Mouse (Mus musculus) gastrocnemius, postnatal 25 days (tissue): ENCODE data around the gene Klhl29. TPM values are rescaled to one million over a fixed set of nuclear protein-coding genes. Genes with fewer than 3 reads are reported as not detected.

Experiments
- DNase-seq: peaks from one replicate; pipeline ENCODE4 v3.0.0; 2022
- total RNA-seq, 2 experiments: library from RNA; stranded (reverse); gene quantifications; 1 replicate in 1 of 2; 2 replicates in 1 of 2; pipeline ENCODE4 v1.2.3; 2021

Klhl29 gene
- total RNA-seq, 2 experiments from 2014 or later: 1.5 to 3.4 TPM

DNA sequence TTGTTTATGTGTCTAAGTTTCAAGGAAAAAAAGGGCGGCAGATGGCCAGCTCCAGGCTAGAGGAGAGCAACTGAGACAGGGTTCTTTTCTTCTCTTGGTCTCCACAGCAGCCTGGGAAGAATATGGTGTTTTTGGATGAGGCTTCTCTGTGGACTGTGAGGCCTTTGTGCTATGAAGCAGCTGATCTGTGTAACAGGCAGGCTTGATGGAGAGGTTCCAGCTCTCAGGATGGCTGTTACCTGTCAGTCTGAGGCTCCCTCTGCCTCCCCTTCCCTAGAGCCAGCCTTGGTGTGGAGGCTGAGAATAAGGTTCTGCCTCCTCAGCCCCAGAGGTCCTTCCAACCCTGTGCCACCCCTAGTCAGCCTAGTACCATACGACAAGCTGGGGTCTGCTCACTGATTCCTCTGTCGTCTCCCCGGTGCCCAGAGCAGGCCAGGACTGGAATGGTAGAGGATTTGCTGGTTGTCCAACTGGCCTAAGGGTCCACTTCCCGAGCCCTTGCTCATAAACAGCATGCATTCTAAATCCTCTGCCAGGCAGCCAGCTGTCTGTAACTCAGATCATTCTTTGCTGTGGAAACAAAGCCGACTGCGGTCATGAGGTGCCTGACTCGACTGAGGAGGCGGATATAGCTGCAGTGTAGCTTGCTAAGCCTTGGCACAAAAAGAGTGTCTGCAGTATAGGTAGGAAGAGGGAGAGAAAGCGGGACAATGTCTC, 122.0 kb downstream of the Klhl29 start:
- no peak for DNase-seq

DNA sequence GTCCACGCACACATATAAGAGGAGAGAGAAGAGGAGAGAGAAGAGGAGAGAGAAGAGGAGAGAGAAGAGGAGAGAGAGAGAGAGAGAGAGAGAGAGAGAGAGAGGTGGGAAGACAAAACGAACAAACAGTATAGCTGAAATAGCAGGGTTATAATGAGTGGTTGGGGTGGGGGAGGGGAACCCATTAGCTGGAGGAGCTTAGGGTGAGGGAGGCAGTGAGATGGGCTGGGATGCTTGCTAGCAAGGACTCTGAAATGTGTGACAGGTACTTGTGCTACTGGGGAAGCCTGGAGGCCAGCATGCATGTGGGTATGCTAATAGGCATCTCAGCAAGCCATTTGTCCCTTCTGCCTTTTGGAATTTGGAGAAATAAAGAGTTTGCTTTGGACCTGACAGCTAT, 122.9 kb downstream of the Klhl29 start:
- DNase-seq: no peak

GRCm38 (mm10) chr12:5250042-5250441, 125.4 kb downstream of the Klhl29 start:
- DNase-seq: no peak

GRCm38 (mm10) chr12:5249068-5249467, 126.4 kb downstream of the Klhl29 start:
- no peak for DNase-seq

GRCm38 (mm10) chr12:5247505-5247904, 128.0 kb downstream of the Klhl29 start:
- DNase-seq: no peak

DNA sequence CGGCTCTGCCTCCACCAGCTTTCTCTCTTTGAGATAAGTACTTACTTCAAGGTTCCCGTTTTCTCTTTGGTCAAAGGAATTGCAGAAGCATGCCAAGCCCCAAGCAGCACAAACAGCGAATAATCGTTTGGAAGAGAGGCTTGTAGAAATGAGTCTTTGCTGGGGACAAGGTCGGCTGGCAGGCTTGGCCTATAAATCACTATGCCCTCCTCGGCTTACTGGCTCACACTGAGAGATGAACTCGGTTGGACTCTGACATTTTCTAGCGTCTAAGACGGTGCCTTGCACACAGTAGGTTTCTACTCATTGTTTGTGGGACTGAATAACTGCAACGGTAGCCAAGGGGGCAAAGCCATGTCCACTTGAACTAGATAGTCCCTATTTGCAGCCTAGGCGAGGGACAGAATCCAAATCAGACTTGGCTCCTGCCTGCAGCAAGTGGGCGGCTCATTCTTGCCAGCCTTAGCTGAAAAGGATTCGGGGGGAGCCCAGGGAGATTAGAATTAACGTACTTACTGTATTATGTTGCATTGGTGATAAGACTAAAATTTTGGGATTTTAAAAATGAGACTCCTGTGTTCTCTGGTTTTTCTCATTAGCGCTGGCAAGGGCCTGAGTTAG, 128.7 kb downstream of the Klhl29 start:
- no peak for DNase-seq

GRCm38 (mm10) chr12:5246193-5246621, 129.3 kb downstream of the Klhl29 start:
- DNase-seq: peak; percentile 45

DNA sequence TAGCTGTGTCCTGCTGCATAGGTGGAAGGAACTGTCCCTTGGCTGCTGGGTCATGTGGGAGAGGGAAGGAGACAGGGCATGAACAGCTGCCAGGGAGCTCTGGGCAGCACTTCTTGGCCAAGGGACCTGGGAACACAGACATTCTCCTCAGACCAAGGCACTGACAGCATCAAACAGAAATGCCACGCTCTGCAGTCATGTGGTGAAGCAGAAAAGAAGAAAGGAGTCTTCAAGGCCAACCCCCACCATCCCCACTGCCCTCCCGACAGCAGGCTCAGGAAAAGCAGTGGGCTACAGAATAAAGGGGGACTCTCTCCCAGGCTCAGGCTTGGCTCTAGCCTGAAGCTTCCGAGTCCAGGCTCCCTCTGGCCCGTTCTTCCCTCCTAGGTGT, 130.3 kb downstream of the Klhl29 start:
- DNase-seq: peak; percentile 79

DNA sequence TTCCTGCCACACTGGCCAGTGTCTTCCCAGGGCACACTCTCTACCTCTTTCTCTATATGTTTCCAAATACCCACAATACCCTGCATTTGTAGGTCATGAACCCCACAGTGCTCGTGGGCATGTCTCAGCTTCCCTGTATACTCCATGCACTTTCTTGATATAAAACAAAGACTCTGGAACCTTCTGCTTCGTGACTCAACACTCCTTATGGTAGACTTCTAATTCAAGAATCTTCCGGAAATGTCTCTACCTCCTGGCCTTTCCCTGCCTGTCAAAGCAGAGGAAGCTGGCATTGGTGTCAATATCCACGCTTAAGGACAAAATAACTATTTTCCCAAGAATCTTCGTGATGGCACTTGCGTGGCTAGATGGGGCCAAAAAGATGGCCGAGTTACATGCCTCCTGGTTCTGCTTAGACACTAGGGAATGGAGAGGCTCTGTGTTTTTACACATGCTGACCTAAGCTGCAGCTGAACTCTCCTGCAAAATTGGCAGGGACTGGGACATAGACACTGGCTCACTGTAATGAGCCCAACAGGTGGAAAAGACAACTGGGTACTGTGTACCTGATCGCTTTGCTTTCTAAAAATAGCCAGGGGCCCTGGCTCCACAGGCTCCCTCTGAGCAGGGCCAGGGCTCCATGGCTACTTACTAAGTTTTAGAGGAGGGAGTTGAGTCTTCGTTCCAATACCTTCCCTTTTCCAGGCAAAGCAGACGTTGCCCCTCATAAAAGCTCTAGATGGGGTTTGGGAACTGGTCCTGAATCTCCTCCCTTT, 130.9 kb downstream of the Klhl29 start:
- peak; percentile 62 for DNase-seq

DNA sequence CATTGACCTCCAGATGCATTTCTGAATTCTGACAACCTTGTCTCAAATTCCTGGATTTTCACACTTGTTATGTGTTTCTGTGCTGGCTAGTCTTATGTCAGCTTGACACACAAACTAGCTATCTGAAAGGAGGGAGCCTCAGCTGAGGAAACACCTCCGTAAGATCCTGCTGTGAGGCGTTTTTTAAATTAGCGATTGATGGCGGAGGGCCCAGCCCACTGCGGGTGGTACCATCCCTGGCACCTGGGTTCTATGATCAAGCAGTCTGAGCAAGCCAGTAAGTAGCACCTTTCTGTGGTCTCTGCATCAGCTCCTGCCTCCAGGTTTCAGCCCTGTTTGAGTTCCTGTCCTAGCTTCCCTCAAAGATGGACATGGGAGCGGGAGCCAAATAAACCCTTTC, 131.6 kb downstream of the Klhl29 start:
- DNase-seq: no peak

DNA sequence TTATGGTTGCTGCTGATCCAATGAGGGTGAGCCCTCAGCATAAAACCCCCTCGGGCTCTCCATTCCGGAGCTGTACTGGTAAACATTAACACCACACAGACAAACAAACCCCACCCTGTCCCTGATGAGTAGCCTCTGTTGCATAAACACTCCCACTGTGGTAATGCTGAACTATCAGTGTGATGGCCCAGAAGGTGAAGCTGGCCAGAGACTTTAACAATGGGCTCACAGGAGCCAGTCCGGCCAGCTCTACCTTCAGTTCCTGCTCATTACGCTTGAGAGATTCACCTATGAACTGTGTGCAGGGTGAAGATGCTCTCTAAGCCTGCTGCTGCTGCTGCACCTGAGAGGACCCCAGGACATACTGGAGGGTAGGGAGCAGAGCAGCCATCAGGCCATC, 132.0 kb downstream of the Klhl29 start:
- no peak for DNase-seq

DNA sequence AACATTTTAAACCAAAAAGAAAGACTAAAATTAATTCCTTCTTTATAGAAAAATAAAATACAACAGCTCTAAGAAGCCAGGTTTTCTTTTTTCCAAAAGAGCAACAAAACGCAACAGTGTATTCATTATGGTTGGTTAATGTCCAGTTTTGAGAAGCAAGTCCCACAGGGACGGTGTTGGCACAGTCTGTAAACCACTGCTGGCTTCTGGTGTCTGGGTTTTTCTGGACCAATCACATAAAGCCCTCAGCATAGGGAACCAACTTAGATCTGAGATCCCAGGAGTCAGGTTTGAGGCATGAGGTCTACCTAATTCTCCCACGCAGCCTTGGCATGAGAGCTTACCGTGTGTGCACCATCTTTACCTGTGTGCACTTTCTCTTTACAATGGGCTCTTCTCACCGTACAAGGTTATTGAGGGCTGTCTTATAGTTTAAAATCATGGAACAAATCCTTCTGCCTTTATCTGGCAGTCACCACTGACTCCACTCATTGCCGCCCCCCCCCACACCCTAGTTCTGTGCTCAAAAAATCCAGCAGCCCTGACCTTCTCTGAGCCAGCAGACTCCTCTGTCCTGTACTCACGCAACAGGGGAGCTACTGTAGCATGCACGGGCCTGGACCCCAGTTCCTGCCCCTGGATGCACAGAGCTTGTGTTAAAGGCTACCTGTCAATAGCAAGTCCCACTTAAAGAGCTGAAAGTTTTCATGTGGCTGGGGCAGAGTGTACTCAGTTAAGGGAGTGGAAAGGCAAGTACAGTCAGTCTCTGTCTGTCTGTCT, 132.7 kb downstream of the Klhl29 start:
- no peak for DNase-seq

DNA sequence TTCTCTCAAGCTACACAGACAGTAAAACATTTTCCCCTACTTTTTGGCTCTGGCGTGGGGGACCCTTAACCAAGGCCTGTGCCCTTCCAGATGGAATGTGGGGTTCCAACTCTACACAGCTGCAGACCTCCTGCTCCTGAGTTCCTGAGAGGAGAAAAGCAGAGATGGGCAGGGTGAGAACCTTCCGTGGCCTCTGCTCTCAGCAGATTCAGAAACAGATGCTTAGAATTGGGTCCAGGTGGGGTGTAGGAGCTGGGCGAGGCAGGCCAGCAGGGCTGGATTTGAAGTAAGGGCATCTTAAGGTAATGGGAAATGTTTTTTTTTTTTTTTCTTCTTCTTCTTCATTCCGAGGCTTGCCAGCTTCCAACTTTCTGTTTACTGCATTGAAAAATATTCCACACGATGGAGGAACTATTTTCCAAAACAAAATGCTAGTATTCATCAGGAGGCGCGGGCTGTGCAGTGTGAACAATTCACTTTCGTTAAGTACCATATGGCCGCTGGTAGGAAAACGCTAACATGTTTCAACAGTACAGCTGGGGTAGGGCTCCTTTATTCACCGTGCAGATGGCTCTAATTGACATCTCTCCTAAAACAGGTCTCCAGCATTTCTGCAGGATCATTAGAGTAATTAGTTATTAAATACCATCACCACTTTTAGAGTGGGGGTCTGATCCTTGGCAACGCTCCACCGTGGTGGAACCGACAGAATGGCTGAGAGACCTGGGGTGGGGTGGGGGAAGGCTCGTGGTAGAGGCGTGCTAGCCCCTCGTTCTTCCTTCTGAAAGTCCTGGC, 135.8 kb downstream of the Klhl29 start:
- no peak for DNase-seq

DNA sequence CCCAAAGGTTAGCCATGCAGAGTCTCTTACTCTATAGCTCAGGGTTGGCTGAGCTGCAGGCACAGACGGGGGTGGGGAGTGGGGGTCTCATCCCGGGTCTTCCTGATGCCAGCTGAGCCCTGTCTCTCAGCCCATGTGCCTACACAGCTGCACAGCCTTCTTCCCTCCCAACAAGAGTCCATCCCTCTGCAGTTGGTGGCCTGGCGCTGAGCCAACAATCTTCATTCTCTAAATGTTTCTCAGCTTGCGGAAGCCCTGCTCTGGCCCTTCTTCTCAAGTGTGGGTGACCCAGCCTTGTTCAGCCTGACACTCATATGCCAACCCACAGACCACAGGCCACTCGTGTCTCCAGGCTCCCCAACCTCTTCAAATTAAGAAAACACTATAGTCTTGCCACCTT, 138.4 kb downstream of the Klhl29 start:
- no peak for DNase-seq

DNA sequence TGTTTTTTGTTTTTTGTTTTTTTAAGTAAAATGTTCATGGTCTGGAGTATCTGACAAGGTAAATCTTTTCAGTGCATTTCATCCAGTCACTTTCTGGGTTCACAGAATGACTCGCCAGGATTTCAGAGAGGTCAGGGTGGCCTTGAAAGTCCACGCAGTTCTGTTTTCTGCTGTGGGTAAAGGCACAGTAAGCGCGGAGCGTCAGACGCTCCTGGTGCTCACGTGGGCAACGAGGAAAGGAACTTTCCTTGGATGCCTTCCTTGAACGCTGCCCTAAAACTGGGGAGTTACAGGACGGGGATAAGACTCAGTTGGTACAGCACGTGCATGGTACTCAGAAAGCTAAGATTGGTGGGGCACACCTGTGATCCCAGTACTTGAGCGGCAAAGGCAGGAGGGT, 139.9 kb downstream of the Klhl29 start:
- no peak for DNase-seq

GRCm38 (mm10) chr12:5230504-5230903, 145.0 kb downstream of the Klhl29 start:
- no peak for DNase-seq

GRCm38 (mm10) chr12:5226676-5227654, 148.5 kb downstream of the Klhl29 start:
- peak; percentile 62 for DNase-seq

GRCm38 (mm10) chr12:5223595-5223994, 151.9 kb downstream of the Klhl29 start:
- no peak for DNase-seq

DNA sequence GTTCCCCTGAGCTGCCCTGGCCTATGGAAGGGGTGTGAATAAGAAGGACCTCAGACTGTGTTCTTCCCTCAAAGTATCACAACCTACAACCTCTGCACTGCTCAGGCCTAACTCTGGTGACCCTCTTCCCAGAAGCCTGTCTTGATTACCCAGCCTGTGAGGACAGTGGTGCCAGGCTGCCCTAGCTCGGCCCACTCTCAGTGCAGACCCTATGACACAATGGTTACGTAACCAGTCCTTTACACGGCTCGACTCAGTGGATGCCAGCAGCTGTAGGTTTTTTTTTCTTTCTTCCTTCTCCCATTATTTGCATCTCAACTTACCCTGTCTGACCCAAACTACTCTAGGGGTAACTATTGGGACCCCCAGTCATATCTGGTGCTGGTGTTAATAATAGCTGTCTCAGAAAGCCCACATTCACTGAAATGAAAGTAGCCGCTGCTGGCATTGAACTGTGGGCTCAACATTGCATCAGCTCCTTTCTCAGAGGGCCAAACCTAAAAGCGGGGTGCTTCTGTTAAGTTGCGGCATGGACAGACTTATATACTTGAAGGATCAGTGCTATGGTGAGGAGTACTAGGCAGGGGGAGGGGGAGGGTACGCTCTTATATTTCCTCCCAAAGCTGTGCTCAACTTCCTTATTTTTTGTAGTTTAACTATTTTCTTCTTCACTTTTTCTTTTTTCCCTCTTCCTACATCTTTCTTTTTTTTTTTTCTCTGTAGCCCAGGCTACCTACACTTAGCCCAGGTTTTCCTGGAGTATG, 152.9 kb downstream of the Klhl29 start:
- DNase-seq: no peak
